Mouse (Mus musculus): ENCODE measurements around the gene Prl2a1.
"Not testable (repeated sequence)": the region's sequence is repeated elsewhere in the genome, so short reads cannot be mapped to it uniquely, and the experiment has no call there.

The Prl2a1 gene

GRCm38 (mm10) chr13:27801354-27801753 lies at the start of gene Prl2a1:
TSS of gene Prl2a1 (plus strand) at chr13:27801654.
- no peak for DNase-seq (ENCODE audit: low spot score in 2 of 2)

- DNase-seq (ENCODE audit: low spot score in 2 of 2), result not testable (repeated sequence)
Observed at GRCm38 (mm10) chr13:27780704-27781103, 20.8 kb upstream of the Prl2a1 start, which contains the start of gene Prl7c1. TSS of gene Prl7c1 (minus strand) at chr13:27780804.

GRCm38 (mm10) chr13:27799303-27799702 lies 2.2 kb upstream of the Prl2a1 start:
- no peak for DNase-seq (ENCODE audit: low spot score in 2 of 2)

- DNase-seq (ENCODE audit: low spot score in 2 of 2), result no peak
Observed at GRCm38 (mm10) chr13:27802765-27803164, 1.3 kb downstream of the Prl2a1 start.

GRCm38 (mm10) chr13:27849042-27849441 lies 47.6 kb downstream of the Prl2a1 start, which contains the start of gene Prl2c1:
TSS of gene Prl2c1 (plus strand) at chr13:27849342.
- no peak for DNase-seq (ENCODE audit: low spot score in 2 of 2)

Data from frontal cortex, postnatal 14 days (tissue).